Mouse (Mus musculus): ENCODE results near the gene Dnajc1.

- no peak for TF ChIP-seq CTCF (IDR thresholded peaks at IDR 0.05; ENCODE audit: low read depth)
- TF ChIP-seq EP300 (optimal IDR thresholded peaks at IDR 0.05): no peak
These were observed 20.0 kb downstream of the Dnajc1 start for GRCm38 (mm10) chr2:18372400-18373182.

All from stomach, postnatal 0 days (tissue).